Mouse (Mus musculus): ENCODE results near the gene Ninj1.

The Ninj1 gene

DNA sequence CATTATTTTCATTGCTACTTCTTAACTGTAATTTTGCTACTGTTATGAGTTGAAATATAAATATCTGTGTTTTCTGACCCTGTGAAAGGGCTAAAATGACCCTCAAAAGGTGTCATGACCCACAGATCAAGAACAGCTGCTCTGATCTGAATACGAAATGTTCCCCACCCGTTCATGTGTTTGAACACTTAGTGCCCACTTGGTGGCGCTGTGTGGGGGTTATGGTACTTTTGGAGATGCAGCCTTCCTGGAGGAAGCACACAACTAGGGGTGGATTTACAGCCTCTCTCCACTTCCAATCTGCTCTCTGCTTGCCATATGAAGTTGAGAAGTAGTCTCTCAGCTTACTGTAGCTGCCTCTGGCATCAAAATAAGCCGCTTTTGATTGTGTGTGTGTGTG, 47.4 kb downstream of the Ninj1 start:
- no peak for DNase-seq (ENCODE audit: low spot score)

DNA sequence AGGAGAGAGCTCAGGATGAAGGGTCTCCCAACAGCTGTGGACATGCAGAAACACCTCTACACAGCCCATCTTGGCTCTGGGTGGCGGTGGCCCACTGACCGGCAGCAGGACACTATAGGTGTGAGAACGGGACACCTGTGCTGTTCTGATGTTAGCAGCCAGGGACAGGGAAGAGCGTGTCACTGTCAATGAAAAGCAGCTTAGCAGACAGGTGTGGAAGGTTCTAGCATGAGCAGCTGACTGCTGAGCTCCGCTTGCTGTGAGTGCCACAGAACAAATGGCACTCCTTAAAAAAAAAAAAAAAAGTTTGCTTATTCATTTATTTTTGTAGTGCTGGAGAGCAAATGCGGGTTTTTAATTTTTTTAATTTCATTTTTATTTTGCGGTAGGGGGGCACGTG, 50.3 kb downstream of the Ninj1 start:
- no peak for DNase-seq (ENCODE audit: low spot score)

DNA sequence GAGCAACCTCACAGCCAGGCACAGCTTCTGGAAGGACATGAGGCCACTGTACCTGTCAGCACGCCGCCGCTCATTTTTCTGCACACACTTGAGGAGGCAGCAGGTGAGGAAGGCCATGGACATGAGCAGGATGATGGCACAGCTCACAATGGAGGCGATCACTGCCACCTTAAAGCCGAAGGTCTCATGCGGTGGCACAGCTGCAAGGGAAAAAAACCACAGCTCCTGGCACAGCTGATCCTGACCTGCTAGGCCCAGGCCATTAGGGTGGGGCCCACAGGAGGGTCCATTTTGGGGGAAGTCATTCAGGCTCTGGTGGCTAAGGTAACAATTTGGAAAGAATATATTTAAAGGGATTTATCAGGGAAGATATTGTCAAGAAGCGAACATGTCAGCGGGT, 51.5 kb downstream of the Ninj1 start:
- no peak for DNase-seq (ENCODE audit: low spot score)

DNA sequence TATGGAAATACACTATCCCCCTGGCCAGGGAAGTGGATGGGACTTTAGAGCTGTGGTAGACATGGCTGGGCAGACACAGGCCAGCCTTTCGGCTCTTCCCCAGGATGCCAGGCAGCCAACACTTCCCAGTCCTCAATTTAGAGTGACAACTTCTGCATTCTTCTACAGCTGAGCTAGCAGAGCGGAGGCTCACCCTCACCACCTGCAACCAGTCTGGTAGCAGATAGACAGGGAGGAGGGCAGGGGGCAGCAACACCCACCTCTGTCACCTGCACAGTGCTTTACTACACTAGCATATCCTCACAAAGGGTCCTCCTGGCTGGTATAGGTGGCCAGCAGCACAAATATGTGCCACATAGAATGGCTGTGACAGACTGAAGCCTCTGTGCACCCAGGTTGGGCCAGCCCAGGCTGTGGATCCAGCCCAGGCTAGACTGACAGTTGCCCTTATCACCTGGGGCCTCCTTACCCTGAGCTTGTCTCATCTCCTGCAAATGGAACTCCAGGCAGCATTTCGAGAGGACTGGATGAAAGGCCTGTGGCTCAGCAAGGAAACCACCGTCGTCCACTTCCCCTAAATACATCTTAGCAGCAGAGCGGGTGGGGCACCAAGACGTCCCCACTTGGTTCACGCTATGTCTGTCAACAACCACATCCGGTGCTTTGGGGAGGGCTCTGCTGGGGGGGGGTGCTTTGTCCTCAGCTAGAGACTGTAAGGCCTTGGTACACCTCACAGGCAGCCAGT, 55.2 kb downstream of the Ninj1 start:
- no peak for DNase-seq (ENCODE audit: low spot score)

DNA sequence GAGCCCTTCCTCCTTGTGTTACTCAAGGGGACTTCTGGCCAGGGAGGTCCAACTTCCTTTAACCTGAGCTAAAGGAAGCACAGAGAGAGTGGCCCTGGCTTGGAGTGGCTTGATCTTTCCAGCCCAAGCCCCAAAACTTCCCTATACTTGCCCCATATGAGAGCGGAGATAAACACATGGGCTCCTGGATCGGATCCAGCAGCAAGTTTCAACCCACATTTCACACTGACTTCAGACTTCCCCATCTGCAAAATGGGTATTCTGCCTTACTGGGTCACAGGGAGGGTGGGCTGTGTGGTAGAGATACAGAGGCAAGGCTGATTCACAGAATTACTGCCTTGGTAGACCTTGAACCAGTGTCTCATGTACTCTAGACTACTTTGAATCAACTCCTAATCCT, 56.2 kb downstream of the Ninj1 start:
- DNase-seq (ENCODE audit: low spot score), result no peak

DNA sequence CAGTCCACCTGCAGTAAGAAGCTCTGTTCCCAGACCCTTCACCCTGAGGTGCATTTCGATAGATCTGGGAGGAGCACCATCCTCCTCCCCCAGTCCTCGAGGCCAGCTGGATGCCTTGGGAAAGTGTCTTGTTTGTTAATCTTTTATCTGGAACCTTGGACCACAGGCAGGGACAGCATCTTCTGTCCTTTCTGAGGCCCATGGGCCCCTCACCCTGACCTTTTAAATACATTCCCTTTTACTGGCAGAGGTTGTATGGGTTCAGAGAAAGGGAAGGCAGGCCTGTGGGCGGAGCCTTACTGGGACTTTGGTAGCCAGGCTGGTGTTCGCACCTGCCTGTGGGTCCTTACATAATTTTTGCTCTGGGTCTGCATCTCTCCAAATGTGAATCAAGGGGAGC, 58.0 kb downstream of the Ninj1 start:
- no peak for DNase-seq (ENCODE audit: low spot score)

All from left cerebral cortex, adult 11 months (tissue).